9 mouse cellular contexts compared by ENCODE assay signal in the genomic region with DNA sequence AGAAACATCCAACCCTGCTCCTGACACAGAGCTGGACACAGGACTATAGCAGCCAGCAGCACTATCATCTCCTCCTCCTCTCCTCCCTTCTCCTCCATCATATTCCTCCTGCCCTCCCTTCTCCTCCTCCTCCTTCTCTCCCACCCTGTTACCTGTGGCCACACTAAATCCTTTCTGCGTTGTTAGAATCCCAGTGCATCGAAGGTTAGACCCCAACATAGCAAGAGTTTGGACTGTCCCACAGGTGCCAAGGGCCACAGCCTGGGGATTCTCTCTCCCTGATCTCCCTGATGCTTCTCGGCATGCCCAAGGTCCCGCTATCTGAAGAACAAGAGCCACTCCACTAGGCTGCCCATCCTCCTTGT. TPM values are rescaled to one million over a fixed set of nuclear protein-coding genes. Genes with fewer than 3 reads are reported as not detected.
DNase-seq lines count a peak whose midpoint lies in the region; ATAC-seq and TF ChIP-seq lines count a peak whose summit lies in the region.
"Had no signal": no experiment of that assay in that cellular context is flagged by ENCODE, and none has a peak within 500 bp of the region (broad histone marks: within the 10 kb centered on the region; RNA-seq: fewer than 3 reads in every experiment).

No protein-coding gene starts in this region.

- 0 out of 2 replicates have a peak, but pooled peaks cover 9% of the 10 kb centered on the region for H3K4me1 ChIP-seq in E14TG2a.4 (replicated peaks; ENCODE audit: low read depth, low read length)
- H3K4me1 ChIP-seq in heart, postnatal 0 days (ENCODE audit: control insufficient read depth, insufficient read depth) = peaks cover 10% of the 10 kb centered on the region
- H3K4me1 ChIP-seq in midbrain, embryonic 10.5 days = peaks cover 26% of the 10 kb centered on the region

- H3K4me2 ChIP-seq in heart, postnatal 0 days (ENCODE audit: low read depth, low read length) = peak overlapping the region; percentile 76

- no peak for TF ChIP-seq EP300 in heart, postnatal 0 days (IDR thresholded peaks at IDR 0.05; ENCODE audit: low read depth)

- peak; percentile 38 to 53 for DNase-seq in cerebellum, postnatal 25 days
- no peak for DNase-seq in cerebellum, adult 11-12 months
- no peak for DNase-seq in heart, postnatal 0 days (ENCODE audit: low spot score)
- peak; percentile 21 for DNase-seq in midbrain, embryonic 10.5 days (ENCODE audit: low spot score)
- no peak for DNase-seq in frontal cortex, adult 2 months (ENCODE audit: extremely low spot score in 1 of 2, low spot score in 1 of 2)
- DNase-seq in right cerebral cortex, postnatal 36 days (ENCODE audit: low spot score in 2 of 2) = no peak
- no peak for DNase-seq in urinary bladder, postnatal 25 days (ENCODE audit: low spot score)

- no peak for TF ChIP-seq CTCF in E14TG2a.4 (conservative IDR thresholded peaks at IDR 0.05; ENCODE audit: low read length)
- TF ChIP-seq CTCF in heart, postnatal 0 days (IDR thresholded peaks at IDR 0.05; ENCODE audit: low read depth) = no peak

- 12% methylated on average over 4 of the region's 4 CpGs for WGBS in heart, postnatal 0 days
- WGBS in midbrain, embryonic 10.5 days = 35% methylated on average over 4 of the region's 4 CpGs

- H3K4me3 ChIP-seq in E14TG2a.4 (replicated peaks; ENCODE audit: low read length) = peak overlapping the region; percentile 57; the same call in 1 of the 2 replicates
- peak overlapping the region; percentile 59 for H3K4me3 ChIP-seq in heart, postnatal 0 days (ENCODE audit: low read depth, low read length)
- H3K4me3 ChIP-seq in midbrain, embryonic 10.5 days = peak overlapping the region; percentile 58

- ATAC-seq in heart, postnatal 0 days (ENCODE audit: insufficient read depth, low read depth) = no peak

- peaks cover 63% of the 10 kb centered on the region for H3K27me3 ChIP-seq in E14TG2a.4 (ENCODE audit: insufficient read depth, low read length)
- H3K27me3 ChIP-seq in heart, postnatal 0 days (ENCODE audit: control insufficient read depth, insufficient read depth, low read length) = no peaks in the 10 kb centered on the region
- peaks cover 40% of the 10 kb centered on the region for H3K27me3 ChIP-seq in midbrain, embryonic 10.5 days (ENCODE audit: low read depth, poor library complexity, severe bottlenecking)

- H3K9ac ChIP-seq in heart, postnatal 0 days (replicated peaks; ENCODE audit: low read depth, low read length) = peak overlapping the region; percentile 62

- no peaks in the 10 kb centered on the region for H3K36me3 ChIP-seq in E14TG2a.4 (ENCODE audit: insufficient read depth, low read length)
- no peaks in the 10 kb centered on the region for H3K36me3 ChIP-seq in heart, postnatal 0 days (replicated peaks; ENCODE audit: control insufficient read depth, insufficient read depth, low read length)
- H3K36me3 ChIP-seq in midbrain, embryonic 10.5 days = no peaks in the 10 kb centered on the region

- peak overlapping the region; percentile 78; the same call in 1 of the 2 replicates for H3K27ac ChIP-seq in heart, postnatal 0 days (ENCODE audit: low read depth)
- peak overlapping the region; percentile 80; the same call in 1 of the 2 replicates for H3K27ac ChIP-seq in midbrain, embryonic 10.5 days (replicated peaks)

- no peaks in the 10 kb centered on the region; the same call in 1 of the 2 replicates for H3K9me3 ChIP-seq in E14TG2a.4 (ENCODE audit: low read length)
- no peaks in the 10 kb centered on the region for H3K9me3 ChIP-seq in heart, postnatal 0 days (replicated peaks; ENCODE audit: control insufficient read depth, low read length)
- H3K9me3 ChIP-seq in midbrain, embryonic 10.5 days (replicated peaks) = no peaks in the 10 kb centered on the region

RNA-seq across cellular contexts. Expression of gene Daam2, which starts 0.7 kb away (rescaled TPM):
- total RNA-seq in heart, postnatal 0 days (2014; rRNA removed; ENCODE audit: low replicate concordance) = 10.5 and 14.5 TPM in 2 replicates
- polyA plus RNA-seq in heart, postnatal 0 days (2015; fragmentation: Nextera tagmentation; extraction: Ambion mirVana) = 1.6 and 2.4 TPM in 2 replicates
- 0.94 and 1.2 TPM in 2 replicates for polyA plus RNA-seq in midbrain, embryonic 10.5 days (2016; fragmentation: Nextera tagmentation; extraction: Ambion mirVana)
- 30.8 and 34.5 TPM in 2 replicates for polyA plus RNA-seq in frontal cortex, adult 2 months (2012; rRNA removed)
- total RNA-seq: neutrophil, adult 5-6 weeks had no signal

RNA-seq across cellular contexts. Expression of gene Kif6, which starts 51.5 kb away (rescaled TPM):
- total RNA-seq in heart, postnatal 0 days (2014; rRNA removed; ENCODE audit: low replicate concordance) = 3.2 and 40.5 TPM in 2 replicates
- polyA plus RNA-seq in heart, postnatal 0 days (2015; fragmentation: Nextera tagmentation; extraction: Ambion mirVana) = 1.7 and 2.0 TPM in 2 replicates
- 1.6 and 2.3 TPM in 2 replicates for polyA plus RNA-seq in midbrain, embryonic 10.5 days (2016; fragmentation: Nextera tagmentation; extraction: Ambion mirVana)
- 1.3 and 1.6 TPM in 2 replicates for polyA plus RNA-seq in frontal cortex, adult 2 months (2012; rRNA removed)
- total RNA-seq: neutrophil, adult 5-6 weeks had no signal

Comparison
In these comparisons a context has a peak if more than half of its experiments do, and no peak if none do; other contexts are left out.
1. DNase-seq: peak in cerebellum, postnatal 25 days (2 of 2) and midbrain, embryonic 10.5 days (single experiment); none in cerebellum, adult 11-12 months (single experiment), heart, postnatal 0 days (single experiment), frontal cortex, adult 2 months (0 of 2), right cerebral cortex, postnatal 36 days (0 of 2) and urinary bladder, postnatal 25 days (single experiment).
2. Peak in every context shown above with its lines, with median percentiles within 50 percentile points of each other: H3K4me3 ChIP-seq.